Mouse (Mus musculus): Measurements from ENCODE around the gene Metrnl.

- TF ChIP-seq TAL1 (conservative IDR thresholded peaks at IDR 0.05; ENCODE audit: low read depth, low read length) (no peak), CTCF (IDR thresholded peaks at IDR 0.05; ENCODE audit: low read depth, low read length) (no peak)
Observed at GRCm38 (mm10) chr11:121746941-121747494, 45.7 kb downstream of the Metrnl start.
